1 mouse cellular context compared by ENCODE assay signal in the genomic region with DNA sequence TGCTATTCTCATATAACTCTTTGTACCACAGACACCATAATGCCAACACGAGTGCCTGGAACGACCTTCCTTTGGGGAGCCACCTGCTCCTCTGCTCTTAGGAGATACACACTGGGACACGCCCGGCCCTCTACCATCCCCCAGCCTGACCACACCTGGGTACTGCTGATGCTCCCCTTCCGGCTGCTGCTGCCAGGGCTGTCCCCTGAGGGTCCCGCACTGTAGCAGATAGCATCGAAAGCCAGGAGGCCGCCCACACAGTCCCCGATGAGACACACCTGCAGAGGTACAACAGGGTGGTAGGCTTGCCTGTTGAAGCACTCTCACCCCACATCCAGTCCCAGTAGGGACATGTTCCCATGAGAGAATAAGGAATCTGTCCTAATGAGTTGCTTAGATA.
A peak's percentile ranks its signal among the peaks of the same experiment; 100 is the strongest.
TF ChIP-seq lines count a peak whose summit lies in the region.

No protein-coding gene starts in this region.

TF ChIP-seq in CH12.LX, 34 proteins besides CTCF, POLR2A, EP300 and RAD21:
- TF ChIP-seq CHD1 (IDR thresholded peaks at IDR 0.05; ENCODE audit: low read depth, low read length): no peak
- TF ChIP-seq NRF1 (IDR thresholded peaks at IDR 0.05; ENCODE audit: low read depth, low read length): no peak
- no peak for TF ChIP-seq USF1 (IDR thresholded peaks at IDR 0.05; ENCODE audit: low read depth, low read length)
- TF ChIP-seq SMC3 (IDR thresholded peaks at IDR 0.05; ENCODE audit: low read depth, low read length): no peak
- no peak for TF ChIP-seq UBTF (IDR thresholded peaks at IDR 0.05; ENCODE audit: low read depth, low read length)
- TF ChIP-seq ETS1 (conservative IDR thresholded peaks at IDR 0.05; ENCODE audit: low read depth, low read length): peak; percentile 35; the same call in 1 of the 2 replicates
- 0 out of 2 replicates have a peak, but pooled peaks have one; percentile 39 for TF ChIP-seq ELF1 (IDR thresholded peaks at IDR 0.05; ENCODE audit: low read depth, low read length)
- 0 out of 2 replicates have a peak, but pooled peaks have one; percentile 1 for TF ChIP-seq MAFK (IDR thresholded peaks at IDR 0.05; ENCODE audit: insufficient replicate concordance, low read length)
- no peak for TF ChIP-seq NELFE (IDR thresholded peaks at IDR 0.05; ENCODE audit: low read depth, low read length)
- TF ChIP-seq PAX5 (IDR thresholded peaks at IDR 0.05; ENCODE audit: low read length): no peak
- no peak for TF ChIP-seq MAX (IDR thresholded peaks at IDR 0.05; ENCODE audit: low read length)
- TF ChIP-seq JUND (conservative IDR thresholded peaks at IDR 0.05; ENCODE audit: low read depth, low read length): no peak
- no peak for TF ChIP-seq ZNF384 (IDR thresholded peaks at IDR 0.05; ENCODE audit: low read depth, low read length)
- no peak for TF ChIP-seq MEF2A (IDR thresholded peaks at IDR 0.05; ENCODE audit: borderline replicate concordance, low read depth, low read length)
- no peak for TF ChIP-seq BHLHE40 (IDR thresholded peaks at IDR 0.05; ENCODE audit: low read depth, low read length)
- TF ChIP-seq ZC3H11A (IDR thresholded peaks at IDR 0.05; ENCODE audit: low read depth, low read length): no peak
- 0 out of 2 replicates have a peak, but pooled peaks have one; percentile 24 for TF ChIP-seq IRF4 (IDR thresholded peaks at IDR 0.05; ENCODE audit: low read depth, low read length)
- no peak for TF ChIP-seq E2F4 (IDR thresholded peaks at IDR 0.05; ENCODE audit: insufficient replicate concordance, low read depth, low read length)
- TF ChIP-seq HCFC1 (IDR thresholded peaks at IDR 0.05; ENCODE audit: low read depth, low read length): no peak
- no peak for TF ChIP-seq MXI1 (IDR thresholded peaks at IDR 0.05; ENCODE audit: low read depth, low read length)
- no peak for TF ChIP-seq GABPA (IDR thresholded peaks at IDR 0.05; ENCODE audit: insufficient replicate concordance, low read depth, low read length)
- TF ChIP-seq ZKSCAN1 (IDR thresholded peaks at IDR 0.05; ENCODE audit: borderline replicate concordance, low read depth, low read length): no peak
- no peak for TF ChIP-seq JUN (IDR thresholded peaks at IDR 0.05; ENCODE audit: insufficient read depth, low read depth, low read length)
- no peak for TF ChIP-seq MAZ (IDR thresholded peaks at IDR 0.05; ENCODE audit: low read depth, low read length)
- peak; percentile 88 for TF ChIP-seq TCF12 (IDR thresholded peaks at IDR 0.05; ENCODE audit: low read depth, low read length)
- peak; percentile 47; the same call in 1 of the 2 replicates for TF ChIP-seq CHD2 (IDR thresholded peaks at IDR 0.05; ENCODE audit: low read length)
- TF ChIP-seq MYC (IDR thresholded peaks at IDR 0.05; ENCODE audit: low read depth, low read length): no peak
- no peak for TF ChIP-seq RCOR1 (conservative IDR thresholded peaks at IDR 0.05; ENCODE audit: low read depth, low read length)
- TF ChIP-seq ZMIZ1 (IDR thresholded peaks at IDR 0.05; ENCODE audit: low read depth, low read length): no peak
- no peak for TF ChIP-seq POLR2AphosphoS2 (IDR thresholded peaks at IDR 0.05; ENCODE audit: low read depth, low read length)
- no peak for TF ChIP-seq KAT2A (IDR thresholded peaks at IDR 0.05; ENCODE audit: insufficient replicate concordance, low read length)
- no peak for TF ChIP-seq SIN3A (IDR thresholded peaks at IDR 0.05; ENCODE audit: low read length)
- no peak for TF ChIP-seq USF2 (conservative IDR thresholded peaks at IDR 0.05; ENCODE audit: low read depth, low read length)
- TF ChIP-seq TBP (conservative IDR thresholded peaks at IDR 0.05; ENCODE audit: low read depth, low read length): no peak
